Mouse (Mus musculus) lung, embryonic 14.5 days (tissue): ENCODE data around the gene Car12. TPM values are rescaled to one million over a fixed set of nuclear protein-coding genes. Genes with fewer than 3 reads are reported as not detected.
A peak's percentile ranks its signal among the peaks of the same experiment; 100 is the strongest.
"Not testable (repeated sequence)": the region's sequence is repeated elsewhere in the genome, so short reads cannot be mapped to it uniquely, and the experiment has no call there.

ENCODE experiments used
- ATAC-seq: fragments of 200-750 bp; cut with Nextera tagmentation; 2 replicates; pipeline ENCODE4 v1.8.0; 2017; ENCODE audit warnings: mild to moderate bottlenecking, moderate TSS enrichment, moderate library complexity; ENCODE audit not compliant: insufficient read depth
- DNase-seq: peaks from one replicate; pipeline ENCODE4 v3.0.0-alpha.2; 2015
- H3K27ac ChIP-seq: fragments of 300-500 bp; sonication (generic); 2 replicates; pipeline ENCODE4 v1.5.1; 2014; ENCODE audit warnings: low read depth, mild to moderate bottlenecking, moderate library complexity
- H3K27me3 ChIP-seq: fragments of 300-500 bp; sonication (generic); 2 replicates; pipeline ENCODE4 v1.6.1; 2014; ENCODE audit warnings: low read length, control low read depth; ENCODE audit not compliant: insufficient read depth
- H3K36me3 ChIP-seq: fragments of 300-500 bp; sonication (generic); 2 replicates; pipeline ENCODE4 v1.6.1; 2014; ENCODE audit warnings: control low read depth; ENCODE audit not compliant: insufficient read depth
- H3K4me1 ChIP-seq: fragments of 300-500 bp; sonication (generic); 2 replicates; pipeline ENCODE4 v1.6.1; 2014; ENCODE audit warnings: antibody characterized with exemption, control low read depth; ENCODE audit not compliant: insufficient read depth
- H3K4me2 ChIP-seq: fragments of 300-500 bp; sonication (generic); 2 replicates; pipeline ENCODE4 v1.6.1; 2014; ENCODE audit warnings: mild to moderate bottlenecking
- H3K4me3 ChIP-seq: fragments of 300-500 bp; sonication (generic); 2 replicates; pipeline ENCODE4 v1.5.1; 2014; ENCODE audit warnings: low read depth, low read length
- H3K9ac ChIP-seq: fragments of 300-500 bp; sonication (generic); 2 replicates; pipeline ENCODE4 v1.6.1; 2014
- H3K9me3 ChIP-seq: fragments of 300-500 bp; sonication (generic); 2 replicates; pipeline ENCODE4 v1.6.1; 2016; ENCODE audit warnings: low read depth, low read length, control low read depth
- CTCF ChIP-seq: IDR thresholded peaks from 2 replicates; pipeline ENCODE4 v1.5.1; 2016; ENCODE audit warnings: antibody characterized with exemption, low read depth
- WGBS: fragments of 180-500 bp; shearing (Covaris S2); extraction: QIAGEN DNeasy Blood & Tissue Kit; methylation state at CpG from one replicate; pipeline ENCODE4 v1.1.7; 2014; 5-methylcytosine and 5-hydroxymethylcytosine counted together
- polyA plus RNA-seq: library from polyadenylated mRNA; unstranded; fragments of >200 nt; fragmentation: Nextera tagmentation; extraction: Ambion mirVana; gene quantifications from 2 replicates; pipeline ENCODE4 v1.2.1, GENCODE M21; 2014

Gene Car12
- polyA plus RNA-seq, 1 experiment from 2014 or later = 0.93 TPM

GRCm38 (mm10) chr9:66769275-66769674 is 55.8 kb downstream of the Car12 start:
- ATAC-seq (no peak), DNase-seq (no peak)
- no peak overlapping the region for H3K4me3 ChIP-seq
- H3K9ac ChIP-seq = no peak overlapping the region
- H3K9me3 ChIP-seq = no peaks in the 10 kb centered on the region
- WGBS = 63% methylated on average over 3 of the region's 3 CpGs
- no peak overlapping the region for H3K4me2 ChIP-seq
- H3K27ac ChIP-seq = no peak overlapping the region
- H3K36me3 ChIP-seq = no peaks in the 10 kb centered on the region
- no peaks in the 10 kb centered on the region for H3K27me3 ChIP-seq
- no peak for TF ChIP-seq CTCF
- H3K4me1 ChIP-seq = no peaks in the 10 kb centered on the region

- Histone ChIP-seq H3K27me3 (no peaks in the 10 kb centered on the region), H3K36me3 (no peaks in the 10 kb centered on the region), H3K4me2 (no peak overlapping the region), H3K4me3 (no peak overlapping the region), H3K4me1 (no peaks in the 10 kb centered on the region), H3K9me3 (no peaks in the 10 kb centered on the region), H3K9ac (no peak overlapping the region), H3K27ac (no peak overlapping the region)
- TF ChIP-seq CTCF = no peak
- ATAC-seq = no peak
- no peak for DNase-seq
Measured at GRCm38 (mm10) chr9:66770701-66771100, 57.2 kb downstream of the Car12 start.

- not testable (repeated sequence) for H3K4me3 ChIP-seq, DNase-seq, H3K9ac ChIP-seq, H3K27me3 ChIP-seq, H3K4me1 ChIP-seq, H3K36me3 ChIP-seq, ATAC-seq, H3K9me3 ChIP-seq, H3K4me2 ChIP-seq, H3K27ac ChIP-seq
- peak; percentile 36 for TF ChIP-seq CTCF
- WGBS = no CpG with 5 or more reads among the region's 3 CpGs
Measured at GRCm38 (mm10) chr9:66784552-66784951, 71.1 kb downstream of the Car12 start.

- Histone ChIP-seq H3K9ac (no peak overlapping the region), H3K27ac (no peak overlapping the region), H3K36me3 (peaks cover 4% of the 10 kb centered on the region; the same call in 1 of the 2 replicates), H3K4me3 (no peak overlapping the region), H3K9me3 (no peaks in the 10 kb centered on the region), H3K4me2 (no peak overlapping the region), H3K4me1 (no peaks in the 10 kb centered on the region), H3K27me3 (no peaks in the 10 kb centered on the region)
- DNase-seq = peak; percentile 87
- ATAC-seq = no peak
- WGBS = 9% methylated on average over 2 of the region's 2 CpGs
- TF ChIP-seq CTCF = peak; percentile 65
Measured at GRCm38 (mm10) chr9:66787821-66788220, 74.3 kb downstream of the Car12 start.

GRCm38 (mm10) chr9:66794629-66795463 is 81.4 kb downstream of the Car12 start:
- TF ChIP-seq CTCF = no peak
- Histone ChIP-seq H3K27me3 (no peaks in the 10 kb centered on the region), H3K4me2 (peak overlapping the region; percentile 83), H3K4me3 (peak overlapping the region; percentile 55), H3K27ac (peak overlapping the region; percentile 87), H3K9me3 (no peaks in the 10 kb centered on the region), H3K36me3 (peaks cover 4% of the 10 kb centered on the region; the same call in 1 of the 2 replicates), H3K4me1 (0 out of 2 replicates have a peak, but pooled peaks cover 3% of the 10 kb centered on the region), H3K9ac (peak overlapping the region; percentile 70)
- DNase-seq = no peak
- WGBS = under 1% methylated on average over 43 of the region's 43 CpGs
- peak; percentile 59 for ATAC-seq

GRCm38 (mm10) chr9:66795464-66796324 is 82.2 kb downstream of the Car12 start, which contains the start of gene Aph1b:
Aph1b (minus strand) TSS chr9:66795490.
- ATAC-seq (peak; percentile 98), DNase-seq (peak; percentile 98)
- Histone ChIP-seq H3K9me3 (no peaks in the 10 kb centered on the region), H3K9ac (peak within 1 kb of the TSS; percentile 70), H3K4me1 (0 out of 2 replicates have a peak, but pooled peaks cover 3% of the 10 kb centered on the region), H3K36me3 (no peaks in the 10 kb centered on the region), H3K4me2 (peak within 1 kb of the TSS; percentile 83), H3K27ac (peak within 1 kb of the TSS; percentile 87), H3K27me3 (no peaks in the 10 kb centered on the region), H3K4me3 (peak within 1 kb of the TSS; percentile 55)
- under 1% methylated on average over 42 of the region's 42 CpGs for WGBS
- no peak for TF ChIP-seq CTCF

GRCm38 (mm10) chr9:66796739-66797138 is 83.3 kb downstream of the Car12 start, which contains the start of gene Gm10647:
Gm10647 (plus strand) TSS chr9:66797039.
- no peak for TF ChIP-seq CTCF
- Histone ChIP-seq H3K9me3 (no peaks in the 10 kb centered on the region), H3K9ac (peak within 1 kb of the TSS; percentile 49), H3K27ac (peak within 1 kb of the TSS; percentile 87), H3K4me3 (peak within 1 kb of the TSS; percentile 55), H3K27me3 (no peaks in the 10 kb centered on the region), H3K4me2 (peak within 1 kb of the TSS; percentile 83), H3K4me1 (0 out of 2 replicates have a peak, but pooled peaks cover 3% of the 10 kb centered on the region), H3K36me3 (no peaks in the 10 kb centered on the region)
- WGBS = 74% methylated on average over 5 of the region's 5 CpGs
- ATAC-seq = no peak
- no peak for DNase-seq
